Mouse (Mus musculus) lung, postnatal 0 days (tissue): Measurements from ENCODE around the gene Adprh. TPM values are rescaled to one million over a fixed set of nuclear protein-coding genes. Genes with fewer than 3 reads are reported as not detected.
"Not testable (repeated sequence)": the region's sequence is repeated elsewhere in the genome, so short reads cannot be mapped to it uniquely, and the experiment has no call there.

ENCODE experiments used
- ATAC-seq: fragments of 200-750 bp; cut with Nextera tagmentation; 2 replicates; pipeline ENCODE4 v1.8.0; 2017; ENCODE audit warnings: moderate library complexity
- DNase-seq: peaks from one replicate; pipeline ENCODE4 v3.0.0-alpha.2; 2016; ENCODE audit warnings: low spot score
- H3K27ac ChIP-seq: fragments of 300-500 bp; sonication (generic); 2 replicates; pipeline ENCODE4 v1.5.1; 2014; ENCODE audit warnings: antibody characterized with exemption, mild to moderate bottlenecking, low read length, mixed read lengths
- H3K27me3 ChIP-seq: fragments of 300-500 bp; sonication (generic); replicated peaks from 2 replicates; pipeline ENCODE4 v1.6.1; 2014; ENCODE audit warnings: low read length, mixed read lengths; ENCODE audit not compliant: insufficient read depth
- H3K36me3 ChIP-seq: fragments of 300-500 bp; sonication (generic); 2 replicates; pipeline ENCODE4 v1.6.1; 2014; ENCODE audit warnings: low read length, mixed read lengths; ENCODE audit not compliant: insufficient read depth
- H3K4me1 ChIP-seq: fragments of 300-500 bp; sonication (generic); 2 replicates; pipeline ENCODE4 v1.6.1; 2014; ENCODE audit warnings: antibody characterized with exemption, low read depth, low read length, mixed read lengths; ENCODE audit not compliant: insufficient read depth
- H3K4me2 ChIP-seq: fragments of 300-500 bp; sonication (generic); replicated peaks from 2 replicates; pipeline ENCODE4 v1.6.1; 2014; ENCODE audit warnings: low read depth, mild to moderate bottlenecking, low read length, moderate library complexity, mixed read lengths
- H3K4me3 ChIP-seq: fragments of 300-500 bp; sonication (generic); 2 replicates; pipeline ENCODE4 v1.5.1; 2014; ENCODE audit warnings: low read depth, low read length
- H3K9ac ChIP-seq: fragments of 300-500 bp; sonication (generic); replicated peaks from 2 replicates; pipeline ENCODE4 v1.6.1; 2014; ENCODE audit warnings: low read depth, mild to moderate bottlenecking
- H3K9me3 ChIP-seq: fragments of 300-500 bp; sonication (generic); 2 replicates; pipeline ENCODE4 v1.6.1; 2016; ENCODE audit warnings: low read length, mixed read lengths
- CTCF ChIP-seq: IDR thresholded peaks from 2 replicates; pipeline ENCODE4 v1.5.1; 2016; ENCODE audit warnings: antibody characterized with exemption, mild to moderate bottlenecking
- EP300 ChIP-seq: IDR thresholded peaks from 2 replicates; pipeline ENCODE4 v1.6.1; 2016; ENCODE audit warnings: antibody characterized with exemption, mild to moderate bottlenecking, control low read depth
- WGBS: fragments of 180-500 bp; shearing (Covaris S2); extraction: QIAGEN DNeasy Blood & Tissue Kit; methylation state at CpG from one replicate; pipeline ENCODE4 v1.1.7; 2014; 5-methylcytosine and 5-hydroxymethylcytosine counted together
- polyA plus RNA-seq: library from polyadenylated mRNA; unstranded; fragments of >200 nt; fragmentation: Nextera tagmentation; extraction: Ambion mirVana; gene quantifications from 2 replicates; pipeline ENCODE4 v1.2.1, GENCODE M21; 2015

Adprh gene
- polyA plus RNA-seq, 1 experiment from 2014 or later, result 59.9 TPM

GRCm38 (mm10) chr16:38453952-38454351, 1.4 kb upstream of the Adprh start:
- H3K9ac ChIP-seq, result no peak overlapping the region
- H3K36me3 ChIP-seq, result no peaks in the 10 kb centered on the region; the same call in 1 of the 2 replicates
- no peaks in the 10 kb centered on the region for H3K27me3 ChIP-seq
- 89% methylated on average over 4 of the region's 4 CpGs for WGBS
- H3K4me2 ChIP-seq, result no peak overlapping the region
- TF ChIP-seq CTCF, result no peak
- no peak for TF ChIP-seq EP300
- H3K9me3 ChIP-seq, result no peaks in the 10 kb centered on the region
- H3K4me3 ChIP-seq, result no peak overlapping the region
- ATAC-seq (no peak), DNase-seq (no peak)
- peaks cover 4% of the 10 kb centered on the region; the same call in 1 of the 2 replicates for H3K4me1 ChIP-seq
- no peak overlapping the region for H3K27ac ChIP-seq

GRCm38 (mm10) chr16:38453203-38453553, 675 bp upstream of the Adprh start:
- Histone ChIP-seq H3K4me1 (peaks cover 4% of the 10 kb centered on the region; the same call in 1 of the 2 replicates), H3K9ac (peak overlapping the region; percentile 72), H3K27me3 (no peaks in the 10 kb centered on the region), H3K4me3 (peak overlapping the region; percentile 57), H3K27ac (peak overlapping the region; percentile 91), H3K9me3 (no peaks in the 10 kb centered on the region), H3K36me3 (no peaks in the 10 kb centered on the region; the same call in 1 of the 2 replicates), H3K4me2 (peak overlapping the region; percentile 73)
- no peak for TF ChIP-seq CTCF
- no peak for TF ChIP-seq EP300
- no peak for DNase-seq
- WGBS, result 21% methylated on average over 3 of the region's 3 CpGs
- no peak for ATAC-seq

GRCm38 (mm10) chr16:38451421-38452205, 890 bp downstream of the Adprh start:
- no peak for ATAC-seq
- 42% methylated on average over 12 of the region's 12 CpGs for WGBS
- DNase-seq, result no peak

GRCm38 (mm10) chr16:38450707-38451106, 1.8 kb downstream of the Adprh start:
- no peak overlapping the region for H3K4me2 ChIP-seq
- no peak overlapping the region for H3K4me3 ChIP-seq
- no peaks in the 10 kb centered on the region for H3K27me3 ChIP-seq
- DNase-seq (no peak), ATAC-seq (no peak)
- no peak overlapping the region for H3K9ac ChIP-seq
- TF ChIP-seq EP300 (no peak), CTCF (no peak)
- peaks cover 11% of the 10 kb centered on the region; the same call in 1 of the 2 replicates for H3K36me3 ChIP-seq
- peaks cover 4% of the 10 kb centered on the region; the same call in 1 of the 2 replicates for H3K4me1 ChIP-seq
- H3K9me3 ChIP-seq, result no peaks in the 10 kb centered on the region
- H3K27ac ChIP-seq, result no peak overlapping the region
- 85% methylated on average over 7 of the region's 7 CpGs for whole genome bisulfite sequencing

More at GRCm38 (mm10) chr16:38451421-38452205, 890 bp downstream of the Adprh start:
- Histone ChIP-seq H3K4me2 (peak overlapping the region; percentile 73), H3K27me3 (no peaks in the 10 kb centered on the region), H3K4me3 (peak overlapping the region; percentile 57), H3K36me3 (peaks cover 9% of the 10 kb centered on the region; the same call in 1 of the 2 replicates), H3K4me1 (peaks cover 4% of the 10 kb centered on the region; the same call in 1 of the 2 replicates), H3K27ac (peak overlapping the region; percentile 91), H3K9ac (peak overlapping the region; percentile 65), H3K9me3 (no peaks in the 10 kb centered on the region)
- TF ChIP-seq CTCF (no peak), EP300 (no peak)

GRCm38 (mm10) chr16:38448458-38448857, 4.0 kb downstream of the Adprh start:
- Histone ChIP-seq H3K4me1 (peaks cover 4% of the 10 kb centered on the region; the same call in 1 of the 2 replicates), H3K36me3 (peaks cover 20% of the 10 kb centered on the region; the same call in 1 of the 2 replicates), H3K9me3 (no peaks in the 10 kb centered on the region), H3K27ac (no peak overlapping the region), H3K4me2 (no peak overlapping the region), H3K4me3 (no peak overlapping the region), H3K9ac (no peak overlapping the region), H3K27me3 (no peaks in the 10 kb centered on the region)
- 91% methylated on average over 12 of the region's 12 CpGs for WGBS
- ATAC-seq (no peak), DNase-seq (no peak)
- TF ChIP-seq CTCF (no peak), EP300 (no peak)

GRCm38 (mm10) chr16:38447366-38447765, 5.1 kb downstream of the Adprh start:
- Histone ChIP-seq H3K4me2 (no peak overlapping the region), H3K9ac (no peak overlapping the region), H3K9me3 (no peaks in the 10 kb centered on the region), H3K27me3 (no peaks in the 10 kb centered on the region), H3K36me3 (peaks cover 20% of the 10 kb centered on the region; the same call in 1 of the 2 replicates), H3K4me1 (peaks cover 4% of the 10 kb centered on the region; the same call in 1 of the 2 replicates), H3K4me3 (no peak overlapping the region), H3K27ac (no peak overlapping the region)
- ATAC-seq, result no peak
- WGBS, result 90% methylated on average over 21 of the region's 21 CpGs
- DNase-seq, result no peak
- TF ChIP-seq EP300 (no peak), CTCF (no peak)

GRCm38 (mm10) chr16:38446141-38446540, 6.4 kb downstream of the Adprh start:
- not testable (repeated sequence) for ATAC-seq, H3K4me3 ChIP-seq, H3K27me3 ChIP-seq, H3K4me2 ChIP-seq, H3K27ac ChIP-seq, H3K4me1 ChIP-seq, H3K9me3 ChIP-seq, H3K9ac ChIP-seq, DNase-seq
- WGBS, result 88% methylated on average over 2 of the region's 2 CpGs
- H3K36me3 ChIP-seq, result peaks cover 20% of the 10 kb centered on the region; the same call in 1 of the 2 replicates
